Mouse (Mus musculus) CH12F3 (cell line): ENCODE data around the gene Crtc2.

Experiments used
- in situ Hi-C: fragments of 300-500 bp; cut with MboI; formaldehyde crosslinking; loops from 2 replicates; pipeline ENCODE4 v1.14.3; 2020; ENCODE audit warnings: low sequenced_read_pairs

Gene Crtc2

DNA sequence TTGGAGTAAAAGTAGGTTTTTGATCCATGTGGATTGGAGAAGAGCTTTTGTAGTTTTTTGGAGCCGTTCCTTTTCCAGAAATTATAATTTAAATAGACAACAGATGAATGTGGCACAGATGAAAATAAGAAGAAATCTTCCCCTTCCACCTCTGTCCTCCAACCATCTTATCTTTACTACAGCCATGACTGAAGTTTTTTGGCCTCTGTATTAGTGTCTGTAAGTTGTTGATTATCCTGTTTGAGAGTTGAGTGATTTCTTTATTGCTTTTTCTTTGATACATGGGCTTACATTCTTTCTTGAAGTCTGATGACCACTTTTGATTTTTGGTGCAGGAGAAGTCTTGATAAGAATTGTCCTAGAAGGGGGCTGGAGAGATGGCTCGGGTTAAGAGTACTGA is 40.7 kb downstream of the Crtc2 start:
- in situ Hi-C loops, result no loop called here

DNA sequence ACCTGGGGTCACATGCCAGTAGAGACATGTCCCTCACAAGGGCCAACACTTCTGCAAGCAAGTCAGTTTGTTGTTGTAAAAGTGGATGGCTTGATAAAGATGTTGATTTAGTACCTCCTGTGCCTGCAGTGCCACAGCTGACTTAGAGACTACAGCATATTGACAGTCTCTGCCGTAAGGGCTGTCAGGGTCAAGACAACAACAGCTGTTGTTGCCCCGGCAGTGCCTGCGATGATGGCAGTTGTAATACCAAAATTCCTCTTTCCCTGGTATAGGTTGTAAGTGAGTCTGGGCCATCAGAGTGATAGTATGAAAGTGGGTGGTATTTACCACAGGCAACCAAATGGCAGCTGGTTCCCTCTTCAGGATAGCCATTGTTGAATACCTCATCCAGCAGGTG is 51.8 kb downstream of the Crtc2 start:
- in situ Hi-C loops, result no loop called here

DNA sequence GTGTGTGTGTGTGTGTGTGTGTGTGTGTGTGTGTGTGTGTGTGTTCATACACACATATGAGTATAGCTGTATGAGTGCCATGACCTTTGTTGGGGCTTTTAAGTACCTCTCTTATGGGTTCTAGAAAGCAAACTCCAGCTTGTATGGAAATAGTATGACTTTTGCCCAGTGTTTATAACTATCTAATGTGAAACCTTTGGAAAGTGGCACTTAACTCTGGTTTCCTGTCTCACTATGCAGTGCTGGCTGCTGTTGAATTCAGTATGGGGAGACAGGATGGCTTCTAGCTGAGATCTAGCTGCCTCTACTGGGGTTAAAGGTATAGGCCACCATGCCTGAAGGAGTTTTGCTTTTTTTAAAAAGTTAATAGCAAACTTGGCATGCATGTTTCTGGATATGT is 55.6 kb downstream of the Crtc2 start:
- in situ Hi-C loops, result no loop called here

DNA sequence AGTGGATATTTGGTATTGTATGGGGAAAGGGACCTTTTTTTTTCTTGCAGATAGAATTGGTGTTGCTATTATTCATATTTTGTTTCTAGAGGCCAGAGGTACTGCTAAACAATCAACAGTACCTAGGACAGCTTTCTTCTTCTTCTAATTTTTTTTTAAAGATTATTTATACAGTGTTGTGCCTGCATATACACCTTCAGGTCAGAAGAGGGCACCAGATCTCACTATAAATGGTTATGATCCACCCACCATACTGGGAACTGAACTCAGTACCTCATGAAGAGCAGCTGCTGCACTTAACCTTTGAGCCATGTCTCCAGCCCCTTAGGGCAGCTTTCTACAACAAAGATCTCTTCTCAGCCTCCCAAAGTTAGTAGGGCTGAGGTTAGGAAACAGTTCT is 59.4 kb downstream of the Crtc2 start:
- in situ Hi-C loops, result no loop called here
